Mouse (Mus musculus) right cerebral cortex, postnatal 4 days (tissue): ENCODE results near the gene Svbp.

Source experiments
- DNase-seq: peaks from one replicate; pipeline ENCODE4 v3.0.0-alpha.2; 2022

Svbp gene

DNA sequence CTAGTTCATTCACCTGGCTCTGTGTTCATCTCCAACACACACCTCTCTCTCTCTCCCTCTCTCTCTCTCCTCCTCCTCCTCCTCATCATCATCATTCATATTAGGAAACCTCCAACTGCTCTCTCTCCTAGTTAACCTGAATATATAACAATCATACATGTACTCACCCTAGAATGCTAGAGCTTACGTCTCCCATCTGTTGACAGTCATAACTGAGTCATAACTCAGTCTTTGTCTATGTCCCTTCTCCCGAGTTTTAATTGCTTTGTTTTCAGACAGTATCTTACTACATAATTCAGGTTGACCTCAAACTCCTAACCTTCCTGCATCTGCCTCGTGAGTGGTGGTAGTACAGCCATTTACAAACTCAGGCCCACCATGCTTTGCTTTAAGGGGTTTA lies 3.8 kb upstream of the Svbp start:
- DNase-seq: no peak

DNA sequence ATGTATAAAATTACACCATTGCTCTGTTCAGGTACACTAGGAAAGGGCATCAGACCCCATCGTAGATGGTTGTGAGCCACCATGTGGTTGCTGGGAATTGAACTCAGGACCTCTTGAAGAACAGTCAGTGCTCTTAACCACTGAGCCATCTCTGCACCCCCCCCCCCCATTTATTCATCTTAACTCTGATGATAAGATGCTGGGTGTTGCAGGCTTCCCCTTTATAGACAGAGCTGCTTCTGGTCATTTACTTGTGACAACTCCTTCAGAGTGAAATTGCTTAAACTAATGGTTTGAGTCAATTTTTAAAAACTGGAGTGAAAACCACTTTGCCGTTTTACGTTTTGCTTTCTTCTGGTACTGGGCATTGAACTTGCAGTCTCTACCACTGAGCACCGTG lies 2.3 kb upstream of the Svbp start:
- no peak for DNase-seq

DNA sequence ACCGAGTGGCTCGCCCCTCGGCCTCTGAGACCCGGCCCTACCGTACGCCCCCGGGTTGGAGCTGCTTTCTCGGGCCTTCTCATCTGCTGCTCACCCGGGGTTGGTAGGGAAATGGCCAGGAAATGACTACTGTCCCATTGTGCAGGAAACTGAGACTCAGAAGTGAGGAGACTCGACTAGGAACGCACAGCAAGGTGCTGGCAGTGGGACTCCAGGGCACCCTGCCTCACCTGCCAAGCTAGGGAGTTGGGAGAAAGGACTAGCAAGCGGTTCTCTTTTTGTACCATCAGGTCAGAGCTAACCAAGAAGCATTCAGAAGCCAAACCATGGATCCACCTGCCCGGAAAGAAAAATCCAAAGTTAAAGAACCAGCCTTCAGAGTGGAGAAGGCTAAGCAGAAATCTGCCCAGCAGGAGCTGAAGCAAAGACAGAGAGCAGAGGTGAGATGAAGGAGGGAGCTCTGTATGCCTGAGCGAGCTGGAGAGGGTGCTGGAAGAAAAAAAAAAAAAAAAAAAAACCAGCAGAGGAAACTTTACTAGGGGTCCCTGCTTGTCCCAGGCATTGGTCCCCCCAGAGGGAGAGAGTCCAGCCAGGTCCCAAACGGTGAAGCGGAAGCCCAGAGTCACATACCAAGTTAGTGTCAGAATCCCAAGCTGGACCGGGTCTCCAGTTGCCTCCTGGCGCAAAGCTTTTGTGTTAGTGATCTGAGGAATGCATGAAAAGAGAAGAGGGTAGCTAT lies 645 bp downstream of the Svbp start:
- no peak for DNase-seq

DNA sequence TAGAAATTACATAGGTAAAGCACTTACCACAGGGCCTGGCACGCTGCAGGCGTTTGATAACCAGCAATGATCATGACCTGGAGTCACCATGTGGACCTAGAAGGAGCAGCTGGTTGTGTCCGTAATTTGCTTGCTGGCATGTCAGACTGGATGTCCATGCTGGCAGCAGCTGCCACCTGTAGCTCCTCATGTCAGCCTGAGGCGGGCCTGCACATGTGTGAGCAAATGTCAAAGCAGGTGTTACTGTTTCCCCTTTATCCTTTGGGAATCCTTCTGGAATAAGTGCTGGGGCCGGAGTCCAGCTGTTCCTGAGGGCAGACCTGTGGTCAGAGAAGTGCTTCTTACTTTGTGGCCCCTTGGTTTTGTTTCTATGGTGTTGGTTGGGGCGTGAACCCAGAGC lies 3.0 kb downstream of the Svbp start:
- DNase-seq: no peak

DNA sequence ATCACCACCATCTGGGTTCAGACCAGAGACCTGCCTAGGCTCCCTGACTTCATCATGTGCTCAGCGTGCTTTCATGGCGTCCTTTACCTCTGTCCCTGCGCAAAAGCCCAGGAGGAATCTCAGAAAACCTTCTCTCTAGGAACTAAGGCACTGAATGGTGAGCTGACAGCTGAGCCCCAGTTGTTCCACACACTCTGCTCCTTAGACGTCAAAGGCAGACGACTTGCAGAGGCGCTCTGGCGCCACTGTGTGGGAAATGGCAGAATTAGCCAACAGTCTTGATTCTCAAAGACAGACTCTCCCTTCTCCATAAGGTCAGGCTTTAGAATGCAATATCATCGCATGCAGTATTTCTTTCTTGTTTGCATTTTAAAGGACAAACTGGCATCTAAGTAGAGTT lies 9.6 kb downstream of the Svbp start:
- peak; percentile 71 for DNase-seq

DNA sequence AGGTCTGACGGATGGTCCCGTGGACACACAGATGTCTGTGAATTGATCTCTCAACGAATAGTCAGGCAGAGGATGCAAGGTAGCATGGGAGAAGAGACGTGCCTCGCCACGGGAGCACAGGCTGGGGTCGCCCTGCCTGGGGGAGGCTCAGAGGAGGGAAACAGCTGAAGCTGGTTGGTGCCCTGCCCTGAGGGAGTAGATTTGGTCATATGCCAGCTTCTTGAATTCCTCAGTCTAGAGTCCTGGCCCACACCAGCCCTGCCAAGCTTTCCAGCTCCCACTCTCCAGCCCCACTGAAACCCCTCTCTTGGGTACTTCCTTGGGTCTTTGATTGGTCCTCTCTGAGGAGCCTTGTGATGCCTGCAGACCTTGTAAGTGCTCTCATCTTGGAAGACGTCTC lies 21.6 kb downstream of the Svbp start:
- no peak for DNase-seq

DNA sequence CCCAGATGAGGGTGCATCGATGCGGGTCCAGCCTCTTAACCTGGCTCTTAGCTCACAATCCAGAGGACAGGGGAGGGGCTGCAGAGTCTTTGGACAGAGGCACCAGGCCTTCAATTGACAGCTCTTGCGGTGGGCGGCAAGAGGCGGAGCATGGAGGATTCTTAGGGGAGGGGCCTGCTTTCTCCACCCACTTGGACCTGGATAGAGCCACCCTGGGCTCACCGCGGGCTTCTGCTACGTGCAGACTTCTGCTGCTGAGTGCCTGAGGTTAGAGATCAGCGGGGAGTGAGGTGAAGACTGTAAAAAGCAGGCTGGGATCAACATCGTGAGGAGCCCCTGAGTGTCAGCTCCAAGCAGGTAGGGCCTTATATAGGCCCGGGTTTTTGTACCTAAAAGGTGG lies 23.1 kb downstream of the Svbp start, which contains the start of gene Tmem269:
Gene Tmem269, minus strand, starts transcription at position 49 of the 400 bp plus-strand sequence.
- DNase-seq: no peak

DNA sequence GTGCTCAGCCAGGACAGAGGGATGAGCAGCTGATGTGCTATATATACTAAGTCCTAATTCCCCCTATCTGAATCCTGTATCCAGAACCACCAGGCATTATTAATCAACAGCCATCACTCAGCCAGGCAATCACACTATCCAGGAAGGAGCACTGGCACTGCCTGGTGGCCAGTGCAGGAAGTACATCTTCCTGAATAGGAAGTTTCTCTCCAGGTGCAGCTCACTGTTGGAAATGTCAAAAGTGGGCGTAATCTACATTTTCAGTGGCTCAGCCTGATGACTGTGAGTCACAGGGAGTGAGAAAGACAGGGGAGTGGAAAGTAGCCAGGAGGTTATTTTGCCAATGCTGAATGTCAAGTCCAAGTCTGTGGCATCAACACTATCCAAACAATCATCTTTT lies 28.6 kb downstream of the Svbp start:
- no peak for DNase-seq

DNA sequence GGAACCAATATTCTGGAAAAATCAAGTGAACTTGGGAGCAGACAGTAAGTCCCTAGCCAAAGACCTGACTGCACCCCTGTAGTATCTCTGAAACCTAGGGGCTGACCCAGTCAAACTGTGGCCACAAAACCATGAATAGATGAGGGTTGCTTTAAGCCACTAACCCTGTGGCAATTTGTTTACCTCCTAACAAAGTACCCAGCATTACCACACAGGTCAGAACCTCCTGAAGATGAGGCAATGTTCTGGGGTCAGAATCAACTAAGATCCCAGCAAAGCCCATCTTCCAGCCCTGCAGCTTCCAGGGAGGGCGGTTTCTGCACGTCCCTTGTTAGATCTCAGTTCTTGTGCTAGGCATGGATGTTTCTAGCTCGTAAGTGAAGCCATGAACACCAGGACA lies 29.4 kb downstream of the Svbp start:
- DNase-seq: no peak

DNA sequence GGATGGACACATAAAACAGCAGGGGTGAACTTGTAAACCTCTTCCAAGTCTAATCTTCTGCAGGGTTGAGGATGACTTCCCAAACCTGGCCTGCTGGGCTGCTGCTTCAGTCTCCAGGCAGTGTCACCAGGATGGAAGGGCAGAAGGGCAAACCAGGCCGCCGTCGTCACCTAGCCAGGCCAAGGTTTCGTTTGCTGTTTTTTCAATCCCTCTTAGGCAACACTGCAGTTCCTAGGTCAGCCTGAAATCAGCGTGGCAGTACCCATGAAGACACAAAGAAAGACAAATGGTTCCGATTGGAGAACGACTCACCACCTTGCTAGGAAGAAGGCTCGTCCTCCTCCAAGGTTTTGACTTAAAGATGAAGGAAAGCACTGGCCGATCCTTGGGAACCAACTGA lies 30.6 kb downstream of the Svbp start:
- no peak for DNase-seq

DNA sequence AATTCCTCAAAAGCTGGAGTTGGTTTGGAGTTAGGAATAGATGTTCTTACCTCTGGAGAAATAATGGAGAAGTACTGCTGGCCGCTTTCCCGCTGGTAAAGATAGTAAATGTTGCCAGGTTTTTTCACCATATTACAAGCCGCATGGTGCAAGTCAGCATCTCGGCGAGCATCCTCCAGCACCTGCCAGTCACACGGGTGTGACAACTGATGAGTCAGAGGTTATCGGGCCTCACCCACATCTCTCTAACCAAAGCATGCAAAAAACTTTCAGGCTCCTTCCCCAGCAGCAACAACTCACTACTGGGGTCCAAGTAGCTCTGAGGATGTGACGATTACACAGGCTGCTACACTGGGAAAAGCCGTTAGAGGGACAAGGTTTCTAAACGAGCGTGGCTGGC lies 31.6 kb downstream of the Svbp start:
- no peak for DNase-seq

DNA sequence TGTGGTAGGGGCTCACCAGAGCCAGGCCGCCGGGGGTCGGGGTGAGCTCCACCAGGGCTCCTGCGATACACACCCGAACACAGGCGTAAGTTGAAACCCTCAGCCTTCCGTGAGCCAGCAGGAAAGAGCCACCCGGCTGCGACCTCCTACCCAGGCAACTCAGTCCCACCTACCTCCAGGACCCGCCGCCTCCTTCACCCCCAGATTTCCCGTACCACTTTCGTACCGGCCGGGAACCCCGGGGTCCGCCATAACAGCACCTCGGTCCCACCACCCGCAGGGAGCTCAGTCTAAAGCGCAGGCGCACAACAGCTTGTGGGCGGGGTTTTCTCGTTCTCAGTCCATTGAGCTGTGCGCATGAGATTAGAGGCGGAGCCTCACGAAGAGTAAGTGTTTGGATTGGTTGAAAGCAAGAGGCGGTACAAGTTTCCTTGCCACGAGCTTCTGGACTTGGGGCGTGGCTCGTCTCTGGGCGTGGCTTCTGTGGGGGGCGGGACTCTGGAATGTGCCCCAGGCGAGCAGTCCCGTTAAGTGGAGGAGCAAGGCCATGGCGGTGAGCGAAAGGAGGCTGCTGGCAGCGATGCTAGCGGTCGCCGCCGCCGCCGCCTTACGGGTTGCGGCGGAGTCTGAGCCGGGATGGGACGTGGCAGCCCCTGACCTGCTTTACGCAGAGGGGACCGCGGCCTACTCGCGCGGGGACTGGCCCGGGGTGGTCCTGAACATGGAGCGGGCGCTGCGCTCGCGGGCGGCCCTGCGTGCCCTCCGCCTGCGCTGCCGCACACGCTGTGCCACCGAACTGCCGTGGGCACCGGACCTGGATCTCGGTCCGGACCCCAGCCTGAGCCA lies 37.5 kb downstream of the Svbp start, which contains the start of the genes AU022252 and P3h1:
Gene AU022252, minus strand, starts transcription at position 303 of the 846 bp plus-strand sequence.
Gene P3h1, plus strand, starts transcription at position 506 of the 846 bp plus-strand sequence.
- DNase-seq: peak; percentile 98

DNA sequence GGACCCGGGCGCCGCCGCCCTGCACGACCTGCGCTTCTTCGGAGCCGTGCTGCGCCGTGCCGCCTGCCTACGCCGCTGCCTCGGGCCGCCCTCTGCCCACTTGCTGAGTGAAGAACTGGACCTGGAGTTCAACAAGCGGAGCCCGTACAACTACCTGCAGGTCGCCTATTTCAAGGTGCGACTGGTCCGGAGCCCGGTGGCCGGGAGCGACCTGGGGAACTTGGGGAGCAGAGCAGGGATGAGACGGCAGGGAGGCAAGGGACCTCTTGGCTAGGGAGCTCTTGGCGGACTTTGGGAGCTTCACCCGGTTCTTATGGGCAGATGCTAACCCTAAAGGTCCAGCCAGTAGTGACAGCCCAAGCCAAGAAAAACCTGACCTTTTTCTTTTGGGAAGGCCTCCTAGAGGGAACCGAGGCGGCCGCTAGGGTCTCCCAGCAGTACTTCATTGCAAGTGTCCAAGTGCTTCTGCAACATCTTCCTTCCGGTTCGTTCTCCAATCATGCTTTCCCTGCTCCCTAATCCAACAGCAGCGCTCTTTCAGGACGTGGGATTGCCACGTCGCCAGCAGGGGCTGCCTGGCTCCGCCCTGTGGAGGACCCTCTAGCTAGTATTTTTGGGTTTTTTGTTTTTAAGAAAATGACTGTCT lies 38.3 kb downstream of the Svbp start:
- DNase-seq: peak; percentile 54

DNA sequence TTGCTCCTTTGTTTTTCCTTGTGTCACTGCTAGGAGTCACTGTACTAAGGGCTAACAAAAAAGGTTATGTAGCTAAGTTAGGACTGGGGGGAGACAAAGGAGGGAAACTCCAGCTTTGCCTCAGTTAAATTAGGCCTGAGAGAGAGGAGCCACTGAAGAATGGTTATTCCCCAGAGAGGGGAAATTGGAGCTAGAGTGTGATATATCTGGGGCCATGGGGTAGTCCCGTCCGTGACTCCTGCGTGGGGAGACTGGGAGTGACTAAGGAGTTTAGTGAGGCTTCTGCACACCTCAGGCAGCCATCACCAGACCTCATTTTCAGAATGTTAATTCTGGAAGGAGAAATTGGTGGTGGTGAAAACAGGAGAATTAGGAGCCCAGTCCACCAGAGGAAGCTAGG lies 39.2 kb downstream of the Svbp start:
- DNase-seq: no peak

DNA sequence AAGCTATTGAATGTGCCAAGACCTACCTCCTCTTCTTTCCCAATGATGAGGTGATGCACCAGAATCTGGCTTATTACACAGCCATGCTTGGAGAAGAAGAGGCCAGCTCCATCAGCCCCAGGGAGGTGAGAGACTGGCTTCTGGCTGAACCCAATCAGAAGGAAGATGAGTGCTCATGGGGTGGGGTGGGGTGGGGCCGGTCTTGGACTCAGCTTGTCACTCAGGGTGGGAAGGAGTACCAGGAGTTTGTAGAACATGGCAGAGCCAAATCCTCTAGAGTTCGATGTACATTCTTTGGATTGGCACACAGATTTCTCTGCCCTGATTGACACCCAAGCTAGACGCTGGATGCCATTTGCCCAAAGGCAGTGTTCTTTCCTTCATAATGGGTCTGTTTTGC lies 43.6 kb downstream of the Svbp start:
- no peak for DNase-seq

DNA sequence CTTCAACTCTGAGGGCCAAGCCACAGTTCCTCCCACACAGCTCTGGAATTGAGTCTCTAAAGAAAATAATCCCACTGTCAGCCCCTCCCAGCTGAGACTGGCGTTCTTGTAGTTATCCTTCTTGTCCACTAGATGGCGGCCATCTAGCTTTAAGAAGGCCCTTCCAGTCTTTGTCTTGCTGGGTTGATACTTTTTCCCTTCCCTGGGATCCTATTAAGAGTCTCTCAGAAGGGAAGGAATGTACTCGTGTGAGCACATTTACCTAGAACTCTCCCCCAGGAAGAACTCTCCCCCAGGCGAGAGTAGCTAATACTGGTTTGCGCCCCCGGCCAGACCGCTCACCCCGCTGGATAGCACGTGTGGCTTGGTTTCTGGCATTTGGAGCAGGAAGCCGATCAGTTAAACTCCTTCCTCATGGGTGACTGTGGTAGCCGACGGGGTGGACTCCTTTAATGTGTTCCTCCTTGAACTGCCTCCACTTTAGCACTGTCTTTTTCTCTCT lies 44.1 kb downstream of the Svbp start:
- DNase-seq: peak; percentile 22

DNA sequence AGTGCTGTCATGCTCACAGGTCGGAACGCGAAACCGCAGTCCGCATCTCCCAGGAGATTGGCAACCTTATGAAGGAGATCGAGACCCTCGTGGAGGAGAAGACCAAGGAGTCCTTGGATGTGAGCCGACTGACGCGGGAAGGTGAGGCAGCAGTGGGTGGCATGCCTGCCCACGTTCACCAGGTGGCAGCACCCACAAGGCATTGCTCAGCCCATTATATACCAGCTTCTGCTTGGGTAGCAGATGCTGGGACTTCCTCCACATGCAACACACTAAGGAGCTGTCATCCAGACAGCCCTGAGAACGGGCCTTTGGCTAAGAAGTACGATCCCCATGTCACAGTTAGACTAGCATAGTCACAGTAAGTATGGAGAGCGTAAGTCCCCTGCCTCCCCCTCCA lies 46.6 kb downstream of the Svbp start:
- DNase-seq: peak; percentile 62

DNA sequence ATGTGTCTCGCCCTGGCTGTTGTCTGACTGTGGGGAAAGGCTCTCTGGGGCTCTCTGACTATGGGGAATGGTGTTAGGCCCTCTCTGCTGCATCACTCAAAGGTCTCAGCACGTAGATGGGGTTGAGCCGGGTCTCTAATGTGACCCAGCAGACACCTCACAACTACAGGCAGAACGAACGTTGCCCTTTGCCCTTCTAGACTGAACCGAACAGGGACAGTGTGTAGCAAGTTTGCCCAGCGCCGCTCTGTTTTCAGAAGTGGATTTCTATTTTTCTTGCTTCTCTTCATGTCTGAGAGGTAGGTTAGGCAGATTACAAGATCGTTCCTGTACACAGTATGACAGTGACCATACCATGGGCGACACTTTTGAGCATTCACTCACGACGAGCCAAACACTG lies 47.5 kb downstream of the Svbp start:
- no peak for DNase-seq

DNA sequence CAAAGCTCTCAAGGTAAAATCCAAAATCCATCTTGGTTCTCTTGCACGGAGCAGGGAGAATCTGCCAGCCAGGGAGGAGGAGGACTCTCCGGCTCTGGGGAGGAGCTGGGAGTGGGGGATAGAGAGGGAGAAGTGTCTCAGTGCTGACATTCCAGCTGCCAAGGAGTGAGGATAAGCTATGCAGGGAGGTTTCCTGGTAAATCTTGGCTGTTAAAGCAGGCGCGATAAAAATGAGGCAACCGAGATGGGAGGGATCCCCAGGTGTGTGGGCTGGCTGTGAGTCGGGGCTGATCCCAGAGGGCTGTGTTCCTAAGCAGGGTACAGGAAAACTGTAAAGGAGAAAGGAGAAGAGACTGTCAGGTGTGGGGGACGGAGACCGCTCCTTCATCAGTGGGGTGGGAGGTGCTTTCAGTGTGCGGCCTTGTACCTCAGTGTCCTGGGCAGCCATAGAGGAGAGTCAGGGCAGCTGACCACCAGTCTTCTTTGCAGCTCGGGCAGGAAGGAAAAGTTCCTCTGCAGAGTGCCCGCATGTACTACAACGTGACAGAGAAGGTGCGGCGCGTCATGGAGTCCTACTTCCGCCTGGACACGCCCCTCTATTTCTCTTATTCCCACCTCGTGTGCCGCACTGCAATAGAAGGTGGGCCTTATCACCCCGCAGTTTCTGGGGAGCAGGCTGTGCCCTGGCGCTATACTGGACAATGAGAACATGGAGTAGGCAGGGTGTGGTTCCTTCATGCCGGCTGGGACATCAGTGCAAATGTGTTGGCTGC lies 49.5 kb downstream of the Svbp start:
- no peak for DNase-seq

DNA sequence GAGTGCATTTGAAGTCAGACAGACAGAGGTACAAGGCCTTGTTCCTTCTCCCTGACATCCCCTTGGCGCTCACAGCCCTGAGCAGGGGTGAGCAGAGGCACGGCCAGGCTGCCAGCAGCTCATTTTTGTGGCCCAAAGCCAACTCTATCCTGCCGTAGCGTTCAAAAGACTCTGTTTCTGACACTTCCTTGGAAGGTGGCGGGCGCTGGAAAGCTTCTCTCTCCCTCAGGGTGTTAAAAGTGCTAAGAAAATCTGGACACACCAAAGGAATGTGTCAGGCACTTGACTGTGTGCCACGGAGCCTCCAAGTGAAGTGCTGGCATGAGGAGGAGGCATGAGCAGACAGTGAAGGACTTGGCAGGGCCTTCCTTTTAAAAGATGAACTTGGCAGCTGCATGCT lies 50.5 kb downstream of the Svbp start:
- peak; percentile 43 for DNase-seq

DNA sequence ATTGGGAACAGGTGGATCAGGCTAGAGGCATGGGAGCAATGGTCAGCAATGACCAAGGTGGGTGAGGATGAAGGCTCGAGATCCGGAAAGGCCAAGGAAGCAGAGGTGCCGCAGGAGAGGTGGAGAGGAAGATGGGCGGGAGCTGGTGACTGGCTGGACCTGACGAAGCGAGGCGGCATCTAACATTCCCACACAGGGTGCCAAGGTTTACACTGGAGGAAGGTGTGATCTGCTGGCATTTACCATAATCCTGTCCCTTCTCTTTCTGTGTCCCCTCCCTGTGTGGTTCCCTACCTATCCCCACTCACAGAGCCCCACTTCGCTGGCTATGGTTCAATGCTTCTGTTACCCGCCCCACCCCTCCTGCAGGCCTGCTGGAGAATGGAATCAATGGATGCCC lies 50.9 kb downstream of the Svbp start:
- DNase-seq: no peak

DNA sequence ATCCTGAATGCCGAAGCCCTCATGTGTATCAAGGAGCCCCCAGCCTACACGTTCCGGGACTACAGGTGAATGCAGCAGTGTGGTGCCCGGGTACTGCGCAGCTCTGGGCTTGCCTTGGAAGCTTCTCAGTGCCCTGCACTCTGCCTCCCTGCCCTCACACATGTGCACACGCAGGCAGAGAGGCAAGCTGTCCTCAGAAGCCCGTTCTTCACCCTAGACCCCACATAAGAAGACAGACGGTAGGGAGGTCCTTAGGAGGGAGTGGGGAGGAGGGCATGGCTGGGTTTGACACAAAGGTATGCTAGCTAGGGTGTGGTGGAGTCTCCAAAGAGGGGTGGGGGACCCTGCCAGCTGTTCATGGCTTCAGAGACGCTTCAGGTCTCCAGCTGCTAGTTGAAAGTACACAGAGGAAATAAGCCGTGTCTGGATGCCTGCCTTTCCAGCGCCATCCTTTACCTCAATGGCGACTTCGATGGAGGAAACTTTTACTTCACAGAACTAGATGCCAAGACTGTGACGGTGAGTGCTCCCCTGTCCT lies 51.7 kb downstream of the Svbp start:
- DNase-seq: no peak
